Mouse (Mus musculus) CH12.LX (cell line): ENCODE results near the gene Pde6d.

ENCODE experiments used
- CTCF ChIP-seq, 2 experiments: IDR thresholded peaks in 1 of 2; conservative IDR thresholded peaks in 1 of 2; 2 replicates each; pipeline ENCODE4 v1.5.1; 2011 to 2012; ENCODE audit warnings: low read depth in 2 of 2, low read length in 2 of 2, improper control_type of control experiment in 1 of 2, inconsistent platforms in 1 of 2, mild to moderate bottlenecking in 1 of 2, moderate library complexity in 1 of 2
- EP300 ChIP-seq: IDR thresholded peaks from 2 replicates; pipeline ENCODE4 v1.6.1; 2011; ENCODE audit warnings: low read length, improper control_type of control experiment
- MAX ChIP-seq: IDR thresholded peaks from 2 replicates; pipeline ENCODE4 v1.6.1; 2011; ENCODE audit warnings: low read length, improper control_type of control experiment
- POLR2A ChIP-seq: IDR thresholded peaks from 2 replicates; pipeline ENCODE4 v1.6.1; 2011; ENCODE audit warnings: low read depth, mild to moderate bottlenecking, improper control_type of control experiment, low read length
- TCF12 ChIP-seq: IDR thresholded peaks from 2 replicates; pipeline ENCODE4 v1.6.1; 2014; ENCODE audit warnings: low read depth, mild to moderate bottlenecking, inconsistent platforms, low read length, improper control_type of control experiment
- UBTF ChIP-seq: IDR thresholded peaks from 2 replicates; pipeline ENCODE4 v1.6.1; 2012; ENCODE audit warnings: low read depth, mild to moderate bottlenecking, inconsistent platforms, low read length, improper control_type of control experiment, moderate library complexity

DNA sequence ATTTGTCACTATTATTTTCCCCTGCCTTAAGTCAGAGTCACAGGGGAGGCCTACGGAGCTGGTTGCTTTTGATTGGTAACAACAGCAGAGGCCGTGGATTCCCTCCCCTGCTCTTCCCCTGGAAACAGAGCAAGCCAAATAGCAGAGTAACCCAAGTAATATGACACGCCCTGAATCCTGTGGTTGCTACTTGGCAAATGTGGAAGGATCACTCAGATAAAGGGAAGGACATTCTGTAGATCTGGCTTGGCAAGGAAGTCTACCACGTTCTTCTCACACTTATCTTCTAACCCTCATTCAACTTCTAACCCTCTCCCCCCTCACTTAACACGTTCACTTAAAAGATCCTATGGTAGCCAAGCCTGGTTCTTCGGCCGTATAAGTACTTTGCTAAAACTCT, 24.6 kb downstream of the Pde6d start:
- no peak for TF ChIP-seq UBTF
- no peak for TF ChIP-seq EP300
- TF ChIP-seq MAX: no peak
- TF ChIP-seq CTCF (conservative IDR thresholded peaks at IDR 0.05 in 1 of 2, IDR thresholded peaks at IDR 0.05 in 1 of 2; ENCODE audit: low read depth in 2 of 2, low read length in 2 of 2): no peak
- no peak for TF ChIP-seq POLR2A
- no peak for TF ChIP-seq TCF12
